Mouse (Mus musculus): Measurements from ENCODE around the gene Cux1. TPM values are rescaled to one million over a fixed set of nuclear protein-coding genes. Genes with fewer than 3 reads are reported as not detected.

The Cux1 gene
- polyA plus RNA-seq, 1 experiment, result 39.7 TPM

DNA sequence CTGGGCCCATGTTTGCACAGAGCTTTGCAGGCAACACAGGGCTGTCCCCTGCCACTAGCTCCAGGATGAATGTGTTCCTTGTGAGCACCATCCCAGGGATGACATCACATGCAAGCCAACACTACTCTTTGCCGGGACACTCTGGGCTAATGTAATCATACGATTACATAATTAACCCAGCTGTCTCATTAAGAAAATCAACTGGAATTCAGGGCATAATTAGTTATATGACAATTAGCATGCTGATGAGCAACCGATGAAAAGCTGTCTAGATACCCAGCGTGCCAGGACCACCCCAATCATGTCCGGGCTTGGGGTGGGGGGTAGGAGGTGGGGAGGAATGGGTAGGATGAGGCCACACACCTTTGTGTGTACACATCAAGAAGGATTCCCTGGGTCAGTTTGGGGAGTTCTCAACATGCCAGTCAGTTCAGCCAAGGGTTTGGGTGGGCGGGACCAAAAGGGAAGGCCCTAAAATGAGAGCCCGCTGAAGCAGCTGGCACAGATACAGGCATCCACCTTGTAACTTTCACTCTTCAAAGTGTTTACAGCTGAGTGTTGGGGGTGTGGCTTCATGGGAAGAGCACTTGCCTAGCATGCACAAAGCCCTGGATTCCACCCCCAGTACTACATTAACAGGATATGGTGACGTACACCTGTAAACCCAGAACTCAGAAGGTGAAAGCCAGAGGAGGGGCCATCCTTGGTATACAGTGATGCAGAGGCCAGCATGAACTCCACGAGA lies 184.9 kb downstream of the Cux1 start:
- Histone ChIP-seq H3K27me3 (replicated peaks) (no peaks in the 10 kb centered on the region), H3K4me1 (peaks cover 63% of the 10 kb centered on the region), H3K36me3 (replicated peaks; ENCODE audit: low read length) (peaks cover 61% of the 10 kb centered on the region), H3K4me3 (replicated peaks) (no peak overlapping the region), H3K9me3 (peaks cover 3% of the 10 kb centered on the region; the same call in 1 of the 2 replicates)
- TF ChIP-seq FLI1 (IDR thresholded peaks at IDR 0.05; ENCODE audit: low read length) (no peak), GATA1 (IDR thresholded peaks at IDR 0.05; ENCODE audit: borderline replicate concordance, low read length) (no peak)

DNA sequence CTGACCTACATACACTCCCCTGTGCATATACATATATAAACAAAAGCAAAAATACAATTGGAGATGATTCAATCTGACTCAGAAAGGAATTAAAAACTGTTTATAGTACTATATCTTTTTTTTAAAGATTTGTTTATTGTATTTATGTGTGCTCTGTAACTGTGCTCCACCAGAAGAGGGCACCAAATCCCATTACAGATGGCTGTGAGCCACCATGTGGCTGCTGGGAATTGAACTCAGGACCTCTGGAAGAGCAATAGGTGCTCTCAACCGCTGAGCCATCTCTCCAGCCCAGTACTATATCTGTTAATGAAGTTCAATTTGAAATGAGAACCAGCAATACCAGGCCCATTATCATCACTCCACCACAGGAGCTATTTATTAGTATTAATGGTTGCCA lies 187.9 kb downstream of the Cux1 start:
- H3K27me3 ChIP-seq (replicated peaks), result no peaks in the 10 kb centered on the region
- no peak for TF ChIP-seq FLI1 (IDR thresholded peaks at IDR 0.05; ENCODE audit: low read length)
- no peak for TF ChIP-seq GATA1 (IDR thresholded peaks at IDR 0.05; ENCODE audit: borderline replicate concordance, low read length)
- H3K4me1 ChIP-seq, result peaks cover 37% of the 10 kb centered on the region
- peaks cover 68% of the 10 kb centered on the region for H3K36me3 ChIP-seq (replicated peaks; ENCODE audit: low read length)
- no peak overlapping the region for H3K4me3 ChIP-seq (replicated peaks)
- peaks cover 3% of the 10 kb centered on the region; the same call in 1 of the 2 replicates for H3K9me3 ChIP-seq

DNA sequence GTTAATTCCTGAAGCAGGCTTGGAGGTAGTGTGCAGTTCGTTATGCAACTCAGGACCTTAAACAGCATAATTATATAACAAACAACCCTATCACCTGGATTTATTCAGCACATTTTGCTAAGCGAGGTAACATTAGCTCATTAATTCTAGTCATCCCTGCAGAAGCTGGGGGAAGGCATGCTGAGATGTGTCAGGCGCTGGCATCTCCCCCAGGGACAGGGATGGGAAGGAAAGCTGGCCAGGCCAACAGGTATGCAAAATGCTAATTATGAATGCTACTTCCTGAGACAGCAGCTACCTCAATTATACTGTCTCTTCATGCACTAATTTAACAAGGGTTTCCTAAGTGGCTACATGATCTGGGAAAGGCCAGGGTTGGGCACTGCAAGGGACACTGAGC lies 190.2 kb downstream of the Cux1 start:
- Histone ChIP-seq H3K9me3 (peaks cover 3% of the 10 kb centered on the region; the same call in 1 of the 2 replicates), H3K4me1 (peaks cover 14% of the 10 kb centered on the region), H3K36me3 (replicated peaks; ENCODE audit: low read length) (peaks cover 72% of the 10 kb centered on the region), H3K27me3 (replicated peaks) (no peaks in the 10 kb centered on the region), H3K4me3 (replicated peaks) (no peak overlapping the region)
- TF ChIP-seq FLI1 (IDR thresholded peaks at IDR 0.05; ENCODE audit: low read length) (no peak), GATA1 (IDR thresholded peaks at IDR 0.05; ENCODE audit: borderline replicate concordance, low read length) (no peak)

DNA sequence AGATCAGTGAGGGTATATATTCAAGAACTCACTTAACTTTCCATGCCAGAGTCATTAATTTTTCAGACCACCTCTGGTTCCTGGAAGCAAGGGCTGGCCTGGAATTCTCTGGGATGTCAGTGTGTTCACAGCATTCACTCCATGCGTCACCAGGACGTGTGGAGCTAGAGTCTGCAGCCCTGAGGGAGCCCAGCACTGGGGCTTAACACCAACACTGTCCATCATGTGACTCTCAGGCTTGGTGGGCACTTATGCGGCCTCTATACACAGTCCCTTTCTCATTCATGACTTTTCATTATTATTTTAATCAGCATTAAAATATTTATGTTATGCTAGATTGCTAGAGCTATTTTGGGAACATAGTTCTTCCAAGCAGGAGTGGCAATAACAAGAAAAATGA lies 191.9 kb downstream of the Cux1 start:
- H3K27me3 ChIP-seq (replicated peaks), result no peaks in the 10 kb centered on the region
- peaks cover 72% of the 10 kb centered on the region for H3K36me3 ChIP-seq (replicated peaks; ENCODE audit: low read length)
- peaks cover 3% of the 10 kb centered on the region; the same call in 1 of the 2 replicates for H3K9me3 ChIP-seq
- no peak for TF ChIP-seq FLI1 (IDR thresholded peaks at IDR 0.05; ENCODE audit: low read length)
- no peak for TF ChIP-seq GATA1 (IDR thresholded peaks at IDR 0.05; ENCODE audit: borderline replicate concordance, low read length)
- 0 out of 2 replicates have a peak, but pooled peaks cover 4% of the 10 kb centered on the region for H3K4me1 ChIP-seq
- H3K4me3 ChIP-seq (replicated peaks), result no peak overlapping the region

DNA sequence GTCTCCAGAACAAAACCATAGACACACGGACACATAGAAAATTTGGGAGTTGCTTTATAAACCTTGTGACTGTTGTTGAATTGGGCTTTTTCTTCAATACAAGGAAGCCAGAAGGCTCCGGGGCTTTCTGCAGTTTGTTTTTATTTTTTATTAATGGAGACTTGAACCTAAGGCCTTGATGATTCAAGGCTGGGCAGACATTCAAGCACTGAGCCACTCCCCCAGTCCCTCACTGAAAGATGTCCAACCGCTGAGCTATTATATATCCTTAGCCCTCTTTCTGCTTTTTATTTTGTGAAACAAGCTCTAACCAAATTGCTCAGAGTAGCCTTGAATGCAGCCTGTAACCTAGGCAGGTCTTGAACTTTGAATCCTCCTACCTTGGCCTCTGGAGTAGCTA lies 195.0 kb downstream of the Cux1 start:
- H3K36me3 ChIP-seq (replicated peaks; ENCODE audit: low read length), result peaks cover 93% of the 10 kb centered on the region
- TF ChIP-seq FLI1 (IDR thresholded peaks at IDR 0.05; ENCODE audit: low read length) (no peak), GATA1 (IDR thresholded peaks at IDR 0.05; ENCODE audit: borderline replicate concordance, low read length) (no peak)

DNA sequence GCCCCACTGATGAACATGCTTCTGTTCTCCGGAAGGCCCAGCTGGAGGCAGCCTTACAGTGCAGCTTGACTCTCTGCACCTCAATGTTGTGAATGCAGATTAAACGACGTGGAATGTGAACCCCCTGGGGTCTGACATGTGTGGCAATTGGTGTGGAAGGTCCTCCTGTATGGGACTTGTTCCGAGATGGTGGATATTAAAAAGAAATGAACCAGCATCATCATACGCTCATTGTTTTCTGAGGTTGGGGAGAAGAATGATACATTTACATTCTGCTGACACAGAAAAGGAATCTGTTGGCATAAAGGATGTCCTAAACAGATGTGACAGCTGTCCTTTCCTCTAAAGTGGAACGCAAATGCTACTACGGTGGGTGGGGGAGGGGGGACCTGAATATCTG lies 203.9 kb downstream of the Cux1 start:
- Histone ChIP-seq H3K9me3 (no peaks in the 10 kb centered on the region), H3K4me3 (replicated peaks) (no peak overlapping the region), H3K4me1 (peaks cover 16% of the 10 kb centered on the region), H3K36me3 (replicated peaks; ENCODE audit: low read length) (peaks cover 91% of the 10 kb centered on the region), H3K27me3 (replicated peaks) (no peaks in the 10 kb centered on the region)
- TF ChIP-seq FLI1 (IDR thresholded peaks at IDR 0.05; ENCODE audit: low read length) (no peak), GATA1 (IDR thresholded peaks at IDR 0.05; ENCODE audit: borderline replicate concordance, low read length) (no peak)

More for the DNA sequence above, 195.0 kb downstream of the Cux1 start:
- no peaks in the 10 kb centered on the region for H3K27me3 ChIP-seq (replicated peaks)
- no peak overlapping the region for H3K4me3 ChIP-seq (replicated peaks)
- H3K4me1 ChIP-seq, result 0 out of 2 replicates have a peak, but pooled peaks cover 4% of the 10 kb centered on the region
- H3K9me3 ChIP-seq, result no peaks in the 10 kb centered on the region

DNA sequence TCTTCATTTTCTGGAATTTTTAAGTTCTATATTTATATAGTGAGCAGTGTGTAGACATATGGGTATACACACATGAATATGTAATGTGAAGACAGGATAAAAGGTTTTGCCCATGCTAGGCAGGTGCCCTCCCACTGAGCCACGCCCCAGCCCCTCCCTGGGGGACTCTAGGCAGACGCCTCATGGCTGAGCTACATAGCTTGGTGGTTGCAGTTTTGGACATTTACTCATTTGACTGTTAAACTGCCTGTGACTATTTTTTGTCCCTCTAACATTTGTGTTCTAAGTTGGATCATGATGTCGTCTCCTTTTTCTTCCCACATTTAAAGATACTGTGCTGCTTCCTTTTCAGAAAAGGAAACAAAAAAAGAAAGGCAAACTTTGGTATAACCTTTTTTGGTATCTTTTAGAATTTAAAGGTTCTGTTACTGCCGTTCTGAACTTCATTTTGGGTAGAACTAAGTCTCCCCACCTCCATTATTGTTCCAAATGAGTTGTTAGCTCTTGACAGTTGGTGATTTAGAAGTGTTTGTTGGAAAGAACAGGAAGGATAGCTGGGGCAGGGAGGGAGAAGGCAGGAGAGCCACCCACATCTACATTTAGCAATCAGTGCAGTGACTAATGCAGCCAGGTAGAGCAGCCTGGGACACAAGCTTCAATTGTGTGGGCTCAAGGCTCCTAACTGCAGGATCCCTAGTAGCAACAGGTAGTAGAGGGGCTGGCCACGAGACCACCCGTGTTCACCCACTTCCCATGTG lies 204.6 kb downstream of the Cux1 start:
- peaks cover 16% of the 10 kb centered on the region for H3K4me1 ChIP-seq
- peaks cover 91% of the 10 kb centered on the region for H3K36me3 ChIP-seq (replicated peaks; ENCODE audit: low read length)
- no peak overlapping the region for H3K4me3 ChIP-seq (replicated peaks)
- no peaks in the 10 kb centered on the region for H3K9me3 ChIP-seq
- H3K27me3 ChIP-seq (replicated peaks), result no peaks in the 10 kb centered on the region
- TF ChIP-seq GATA1 (IDR thresholded peaks at IDR 0.05; ENCODE audit: borderline replicate concordance, low read length) (no peak), FLI1 (IDR thresholded peaks at IDR 0.05; ENCODE audit: low read length) (no peak)

DNA sequence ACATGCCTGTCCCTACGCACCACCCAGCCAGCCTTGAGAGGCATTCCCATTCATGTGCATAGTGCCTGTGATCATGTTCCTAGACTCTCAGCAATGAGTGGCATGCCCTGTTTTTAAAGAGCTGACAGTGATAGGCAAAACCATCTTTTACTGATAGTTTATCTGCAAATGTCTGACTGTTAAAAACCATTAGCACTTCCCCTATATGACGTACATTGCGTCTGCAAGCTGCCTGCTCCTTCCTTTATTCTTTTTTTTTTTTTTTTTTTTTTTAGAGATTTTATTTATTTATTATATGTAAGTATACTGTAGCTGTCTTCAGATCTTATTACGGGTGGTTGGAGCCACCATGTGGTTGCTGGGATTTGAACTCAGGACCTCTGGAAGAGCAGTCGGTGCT lies 205.3 kb downstream of the Cux1 start:
- H3K9me3 ChIP-seq, result no peaks in the 10 kb centered on the region
- TF ChIP-seq GATA1 (IDR thresholded peaks at IDR 0.05; ENCODE audit: borderline replicate concordance, low read length) (no peak), FLI1 (IDR thresholded peaks at IDR 0.05; ENCODE audit: low read length) (no peak)
- peaks cover 16% of the 10 kb centered on the region for H3K4me1 ChIP-seq
- H3K36me3 ChIP-seq (replicated peaks; ENCODE audit: low read length), result peaks cover 91% of the 10 kb centered on the region
- H3K4me3 ChIP-seq (replicated peaks), result no peak overlapping the region
- H3K27me3 ChIP-seq (replicated peaks), result no peaks in the 10 kb centered on the region

DNA sequence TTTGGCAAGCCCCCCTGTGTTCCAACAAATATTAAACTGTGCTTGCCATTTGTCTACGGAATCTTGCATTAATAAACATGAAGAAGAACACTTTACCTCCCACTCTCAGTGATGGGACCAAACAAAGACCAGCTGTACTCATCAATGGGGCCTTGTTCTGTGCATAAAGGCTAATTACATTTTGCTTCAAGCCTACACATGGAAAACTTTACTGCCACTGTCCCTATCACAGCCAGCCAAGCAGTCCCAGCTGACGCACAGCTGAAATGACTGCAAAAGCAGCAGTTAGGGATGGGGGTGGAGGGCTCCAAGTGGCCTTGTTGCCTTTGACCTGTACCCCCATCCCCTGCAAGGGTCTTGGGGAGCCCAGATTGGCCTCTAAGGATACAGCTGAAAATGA lies 210.1 kb downstream of the Cux1 start:
- no peaks in the 10 kb centered on the region for H3K9me3 ChIP-seq
- TF ChIP-seq GATA1 (IDR thresholded peaks at IDR 0.05; ENCODE audit: borderline replicate concordance, low read length) (no peak), FLI1 (IDR thresholded peaks at IDR 0.05; ENCODE audit: low read length) (no peak)
- peaks cover 13% of the 10 kb centered on the region for H3K4me1 ChIP-seq
- no peak overlapping the region for H3K4me3 ChIP-seq (replicated peaks)
- H3K27me3 ChIP-seq (replicated peaks), result no peaks in the 10 kb centered on the region
- H3K36me3 ChIP-seq (replicated peaks; ENCODE audit: low read length), result peaks cover 94% of the 10 kb centered on the region

DNA sequence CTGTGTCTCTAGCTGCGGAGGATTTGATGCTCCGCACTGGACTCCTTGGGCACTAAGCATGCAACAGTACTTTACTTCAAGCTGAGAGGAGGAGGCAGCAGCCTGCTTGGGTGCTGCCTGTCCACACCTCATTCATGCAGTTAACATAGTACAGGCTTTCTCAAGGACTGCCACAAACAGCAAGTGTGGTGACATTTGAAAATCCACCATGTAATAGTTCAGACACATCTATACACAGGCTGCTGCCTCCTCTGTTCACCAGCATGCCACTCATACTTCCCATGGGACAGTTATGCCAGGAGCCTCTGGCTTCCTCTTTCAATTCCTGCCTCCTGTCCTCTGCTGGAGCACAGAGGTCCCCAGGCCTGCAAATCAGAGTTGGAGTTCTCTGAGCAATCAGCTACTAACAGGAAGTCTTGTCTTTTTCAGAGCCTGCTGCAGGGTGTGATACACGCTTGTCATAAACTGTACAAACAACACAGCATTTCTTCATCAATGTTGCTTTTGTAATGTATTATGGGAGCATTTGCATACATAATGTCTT lies 211.6 kb downstream of the Cux1 start:
- no peak for TF ChIP-seq FLI1 (IDR thresholded peaks at IDR 0.05; ENCODE audit: low read length)
- TF ChIP-seq GATA1 (IDR thresholded peaks at IDR 0.05; ENCODE audit: borderline replicate concordance, low read length), result no peak
- Histone ChIP-seq H3K36me3 (replicated peaks; ENCODE audit: low read length) (peaks cover 93% of the 10 kb centered on the region), H3K27me3 (replicated peaks) (no peaks in the 10 kb centered on the region), H3K4me1 (peaks cover 9% of the 10 kb centered on the region), H3K4me3 (replicated peaks) (no peak overlapping the region), H3K9me3 (no peaks in the 10 kb centered on the region)
